In genomic region chrX:101253952-101254729, GRCm38 (mm10) we compare ENCODE assay signal across 8 mouse cellular contexts. TPM values are rescaled to one million over a fixed set of nuclear protein-coding genes. Genes with fewer than 3 reads are reported as not detected.
DNase-seq lines count a peak whose midpoint lies in the region; ATAC-seq and TF ChIP-seq lines count a peak whose summit lies in the region.

Gene Foxo4, plus strand, starts transcription at chrX:101254528.

- no peak for TF ChIP-seq CTCF in heart, adult 2 months (IDR thresholded peaks at IDR 0.05)

- H3K9me3 ChIP-seq in embryonic facial prominence, embryonic 14.5 days (ENCODE audit: control insufficient read depth, low read length): no peaks in the 10 kb centered on the region
- H3K9me3 ChIP-seq in limb, embryonic 13.5 days: no peaks in the 10 kb centered on the region
- H3K9me3 ChIP-seq in midbrain, embryonic 16.5 days (replicated peaks; ENCODE audit: control insufficient read depth, low read length, poor library complexity, severe bottlenecking): no peaks in the 10 kb centered on the region

- peak; percentile 77 for TF ChIP-seq POLR2A in heart, adult 2 months (IDR thresholded peaks at IDR 0.05; ENCODE audit: insufficient read depth, low read depth, low read length)

- TF ChIP-seq EP300 in heart, adult 2 months (IDR thresholded peaks at IDR 0.05; ENCODE audit: insufficient read depth, low read depth, low read length): 0 out of 2 replicates have a peak, but pooled peaks have one; percentile 26

- 0 out of 2 replicates have a peak, but pooled peaks cover 7% of the 10 kb centered on the region for H3K36me3 ChIP-seq in embryonic facial prominence, embryonic 14.5 days (ENCODE audit: control insufficient read depth, insufficient read depth, low read length)
- no peaks in the 10 kb centered on the region for H3K36me3 ChIP-seq in heart, adult 2 months (ENCODE audit: control insufficient read depth, insufficient read depth, low read length)
- peaks cover 11% of the 10 kb centered on the region for H3K36me3 ChIP-seq in limb, embryonic 13.5 days
- no peaks in the 10 kb centered on the region for H3K36me3 ChIP-seq in midbrain, embryonic 16.5 days (ENCODE audit: control insufficient read depth, insufficient read depth, low read length)

- intact Hi-C loops in heart, adult 2 months (cut with DNase I): loop anchor here (2.0 to 5.0 kb wide), 3 partner anchors 19 to 78 kb away; partner anchors contain the start of gene Snx12

- H3K27me3 ChIP-seq in embryonic facial prominence, embryonic 14.5 days (replicated peaks; ENCODE audit: control insufficient read depth, insufficient read depth, low read length): no peaks in the 10 kb centered on the region
- no peaks in the 10 kb centered on the region for H3K27me3 ChIP-seq in heart, adult 2 months (ENCODE audit: control insufficient read depth, insufficient read depth, low read length)
- H3K27me3 ChIP-seq in limb, embryonic 13.5 days: no peaks in the 10 kb centered on the region
- H3K27me3 ChIP-seq in midbrain, embryonic 16.5 days (ENCODE audit: control insufficient read depth, insufficient read depth, low read depth, low read length): no peaks in the 10 kb centered on the region

- no peaks in the 10 kb centered on the region for H3K4me1 ChIP-seq in embryonic facial prominence, embryonic 14.5 days (ENCODE audit: control insufficient read depth, insufficient read depth, low read length)
- H3K4me1 ChIP-seq in heart, adult 2 months (ENCODE audit: control insufficient read depth, insufficient read depth, low read length): peaks cover 2% of the 10 kb centered on the region
- peaks cover 24% of the 10 kb centered on the region for H3K4me1 ChIP-seq in limb, embryonic 13.5 days
- H3K4me1 ChIP-seq in midbrain, embryonic 16.5 days (ENCODE audit: control insufficient read depth, insufficient read depth, low read length): no peaks in the 10 kb centered on the region

- peak; percentile 94 for ATAC-seq in embryonic facial prominence, embryonic 14.5 days (ENCODE audit: low read depth)
- peak; percentile 92 for ATAC-seq in limb, embryonic 13.5 days (ENCODE audit: low FRiP score, low read depth)
- peak; percentile 95 for ATAC-seq in midbrain, embryonic 16.5 days

- H3K4me2 ChIP-seq in embryonic facial prominence, embryonic 14.5 days (ENCODE audit: low read depth, low read length): peak within 1 kb of the TSS; percentile 62
- peak within 1 kb of the TSS; percentile 71 for H3K4me2 ChIP-seq in limb, embryonic 13.5 days (replicated peaks)
- peak within 1 kb of the TSS; percentile 81 for H3K4me2 ChIP-seq in midbrain, embryonic 16.5 days (ENCODE audit: low read length)

- DNase-seq in 3T3-L1 (ENCODE audit: low read depth, low spot score): peak; percentile 91
- peak; percentile 44 to 66 for DNase-seq in adrenal gland, postnatal 4 days (ENCODE audit: low spot score in 2 of 2)
- peak; percentile 98 for DNase-seq in embryonic facial prominence, embryonic 14.5 days (ENCODE audit: low spot score)
- peak; percentile 84 to 91 for DNase-seq in heart, adult 2 months
- DNase-seq in kidney, adult 8-10 months: peak; percentile 88 to 89
- peak; percentile 70 to 77 for DNase-seq in spleen, postnatal 14 days (ENCODE audit: low spot score in 2 of 2)

- 28% methylated on average over 45 of the region's 47 CpGs for WGBS in embryonic facial prominence, embryonic 14.5 days
- WGBS in heart, adult 2 months: 13% methylated on average over 47 of the region's 47 CpGs
- 19% methylated on average over 47 of the region's 47 CpGs for WGBS in limb, embryonic 13.5 days
- WGBS in midbrain, embryonic 16.5 days: 23% methylated on average over 44 of the region's 47 CpGs

- H3K4me3 ChIP-seq in embryonic facial prominence, embryonic 14.5 days (ENCODE audit: low read depth, low read length): peak within 1 kb of the TSS; percentile 53
- peak within 1 kb of the TSS; percentile 68 for H3K4me3 ChIP-seq in heart, adult 2 months
- H3K4me3 ChIP-seq in limb, embryonic 13.5 days: peak within 1 kb of the TSS; percentile 62
- peak within 1 kb of the TSS; percentile 51 for H3K4me3 ChIP-seq in midbrain, embryonic 16.5 days (ENCODE audit: low read depth, low read length)

- peak within 1 kb of the TSS; percentile 68 for H3K27ac ChIP-seq in embryonic facial prominence, embryonic 14.5 days (replicated peaks; ENCODE audit: low read depth, low read length)
- H3K27ac ChIP-seq in heart, adult 2 months: peak within 1 kb of the TSS; percentile 78
- peak within 1 kb of the TSS; percentile 78 for H3K27ac ChIP-seq in limb, embryonic 13.5 days
- H3K27ac ChIP-seq in midbrain, embryonic 16.5 days (ENCODE audit: low read length): no peak within 1 kb of the TSS

- peak within 1 kb of the TSS; percentile 69 for H3K9ac ChIP-seq in embryonic facial prominence, embryonic 14.5 days (ENCODE audit: low read depth, low read length)
- H3K9ac ChIP-seq in heart, adult 2 months (ENCODE audit: low read depth, low read length): peak within 1 kb of the TSS; percentile 68
- peak within 1 kb of the TSS; percentile 73 for H3K9ac ChIP-seq in limb, embryonic 13.5 days
- H3K9ac ChIP-seq in midbrain, embryonic 16.5 days (ENCODE audit: low read depth, low read length): peak within 1 kb of the TSS; percentile 63

- no peaks in the 10 kb centered on the region for H3K79me2 ChIP-seq in heart, adult 2 months (replicated peaks; ENCODE audit: control insufficient read depth, insufficient read depth, low read length)

RNA-seq across cellular contexts. Expression of gene Foxo4, which starts in this region (rescaled TPM):
- total RNA-seq in adrenal gland, postnatal 4 days (2021): 10 to 100 TPM; 32.3 to 36.8 TPM
- polyA plus RNA-seq in embryonic facial prominence, embryonic 14.5 days (2014; fragmentation: Nextera tagmentation; extraction: Ambion mirVana): 4.6 and 4.9 TPM in 2 replicates
- 10 to 100 TPM; 57.7 to 65.2 TPM for total RNA-seq in heart, adult 2 months (2021)
- 39.4 and 49.8 TPM in 2 replicates for polyA plus RNA-seq in heart, adult 2 months (2012; rRNA removed)
- 5.1 and 5.8 TPM in 2 replicates for polyA plus RNA-seq in limb, embryonic 13.5 days (2015; fragmentation: Nextera tagmentation; extraction: Ambion mirVana)
- polyA plus RNA-seq in midbrain, embryonic 16.5 days (2015; fragmentation: Nextera tagmentation; extraction: Ambion mirVana): 0.57 and 0.65 TPM in 2 replicates

Comparison
In these comparisons a context has a peak if more than half of its experiments do, and no peak if none do; other contexts are left out.
1. Peak in ATAC-seq, H3K4me3 ChIP-seq, H3K9ac ChIP-seq and H3K4me2 ChIP-seq in midbrain, embryonic 16.5 days; RNA of the gene not detected or under 1 TPM.